Mouse (Mus musculus): ENCODE measurements around the gene Cir1.

- TF ChIP-seq POLR2A (IDR thresholded peaks at IDR 0.05; ENCODE audit: borderline replicate concordance, low read depth, low read length) (no peak), CTCF (IDR thresholded peaks at IDR 0.05; ENCODE audit: low read depth, low read length) (no peak)
These were observed 34.0 kb upstream of the Cir1 start for GRCm38 (mm10) chr2:73346345-73347086.

All from bone marrow macrophage, adult 2 months (primary cell).